Mouse (Mus musculus) thymus, adult 2 months (tissue): ENCODE data around the gene Arhgef38.

Source experiments
- CTCF ChIP-seq: fragments of 200-500 bp; IDR thresholded peaks from 2 replicates; pipeline ENCODE4 v1.5.1; 2012; ENCODE audit warnings: mild to moderate bottlenecking, control low read depth, low read length, moderate library complexity, borderline replicate concordance; ENCODE audit not compliant: control insufficient read depth, poor library complexity, insufficient read depth; ENCODE audit errors: extremely low read depth
- POLR2A ChIP-seq: fragments of 200-500 bp; IDR thresholded peaks from 2 replicates; pipeline ENCODE4 v1.6.1; 2012; ENCODE audit warnings: mild to moderate bottlenecking, low read length, control low read depth, moderate library complexity; ENCODE audit not compliant: control insufficient read depth, poor library complexity, insufficient read depth; ENCODE audit errors: extremely low read depth

- TF ChIP-seq CTCF, result no peak
- no peak for TF ChIP-seq POLR2A
These were observed 90.1 kb downstream of the Arhgef38 start for GRCm38 (mm10) chr3:133144511-133145147.
